Mouse (Mus musculus) brain, adult 2 months (tissue): ENCODE measurements around the gene Lonp1.

ENCODE experiments used
- DNase-seq: peaks from one replicate; pipeline ENCODE4 v3.0.0; 2011; ENCODE audit warnings: low read depth, low spot score

The Lonp1 gene

DNA sequence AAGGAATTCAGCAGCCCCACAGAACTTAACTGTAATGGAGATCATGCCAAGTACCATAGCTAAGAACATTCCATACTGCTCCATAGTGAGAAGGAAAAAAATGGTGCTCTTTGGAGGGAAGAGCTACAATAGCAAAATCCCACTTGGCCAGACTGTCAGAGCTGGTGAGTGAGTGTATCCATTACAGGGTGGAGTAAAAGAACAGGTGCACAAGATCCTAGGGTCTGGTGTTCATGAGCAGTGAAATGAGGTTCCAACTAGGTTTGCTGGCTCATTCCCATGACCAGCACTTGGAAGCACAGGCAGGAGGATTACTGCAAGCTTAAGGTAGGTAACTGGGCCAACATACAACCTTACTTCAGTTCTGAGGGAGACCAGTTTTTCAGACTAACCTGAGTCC, 34.1 kb downstream of the Lonp1 start:
- DNase-seq: no peak

DNA sequence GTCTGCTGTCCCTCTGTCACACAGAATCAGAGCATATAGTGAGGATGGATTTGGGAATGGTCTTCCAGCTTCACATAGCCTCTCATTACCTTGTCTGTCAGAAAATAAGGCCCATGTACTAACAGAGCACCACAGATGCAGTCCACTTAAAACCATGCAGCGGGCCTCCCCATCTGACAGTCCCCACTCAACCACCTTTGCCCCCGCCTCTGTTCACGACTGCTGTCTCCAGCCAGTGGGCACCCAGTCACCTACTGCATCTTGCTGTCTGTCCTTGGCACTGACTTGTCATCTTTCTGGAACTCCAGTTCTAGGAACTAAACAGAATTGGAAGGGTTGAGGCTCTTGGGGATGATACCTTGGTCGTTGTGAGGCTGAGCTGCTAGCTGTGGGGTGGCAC, 37.8 kb downstream of the Lonp1 start:
- no peak for DNase-seq

DNA sequence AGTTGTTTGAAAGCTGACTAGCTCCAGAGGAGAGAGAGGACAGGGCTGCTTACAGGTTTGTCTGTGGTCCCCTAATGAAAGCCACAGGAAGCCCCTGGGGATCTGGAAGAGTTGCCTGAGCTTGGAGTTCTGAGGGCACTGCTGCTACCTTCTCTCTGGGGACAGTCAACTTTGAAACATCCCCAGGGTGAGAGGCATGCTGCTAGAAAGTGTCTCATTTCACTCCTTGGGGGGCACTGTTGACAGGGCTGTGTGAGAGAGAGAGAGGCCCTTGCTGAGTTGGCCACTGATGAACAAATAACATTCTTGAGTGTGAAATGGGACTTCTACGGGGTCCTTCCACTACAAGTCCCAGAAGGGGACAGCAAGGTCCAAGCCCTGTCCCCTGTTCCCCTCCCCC, 38.9 kb downstream of the Lonp1 start:
- DNase-seq: no peak

DNA sequence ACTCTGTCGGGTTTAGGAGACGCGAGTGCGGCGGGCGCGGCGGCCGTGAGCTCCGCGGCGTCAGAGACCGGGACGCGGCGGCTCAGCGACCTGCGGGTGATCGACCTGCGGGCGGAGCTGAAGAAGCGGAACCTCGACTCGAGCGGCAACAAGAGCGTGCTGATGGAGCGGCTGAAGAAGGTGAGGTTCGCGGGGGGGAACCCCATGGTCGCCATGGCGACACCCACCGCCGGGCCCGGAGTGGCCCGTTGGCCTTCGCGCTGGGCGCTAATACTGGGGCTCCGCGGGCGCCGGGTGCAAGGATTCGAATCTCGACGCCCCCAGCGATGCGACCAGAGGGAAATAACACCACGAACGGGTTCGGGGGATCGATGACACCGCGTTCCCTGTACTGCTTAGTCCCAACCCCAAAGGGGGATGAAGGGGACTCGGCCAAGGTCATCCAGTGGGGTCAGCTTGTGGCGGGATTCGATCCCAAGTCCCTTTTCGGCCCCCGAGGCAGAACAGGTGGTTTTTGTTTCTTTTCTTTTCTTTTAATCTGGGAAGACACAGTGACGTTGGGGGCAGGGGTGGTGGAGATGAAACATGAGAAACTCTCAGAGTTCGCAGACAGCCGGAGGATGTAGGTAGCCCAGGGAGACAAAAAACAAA, 41.4 kb downstream of the Lonp1 start:
- DNase-seq: peak; percentile 55

DNA sequence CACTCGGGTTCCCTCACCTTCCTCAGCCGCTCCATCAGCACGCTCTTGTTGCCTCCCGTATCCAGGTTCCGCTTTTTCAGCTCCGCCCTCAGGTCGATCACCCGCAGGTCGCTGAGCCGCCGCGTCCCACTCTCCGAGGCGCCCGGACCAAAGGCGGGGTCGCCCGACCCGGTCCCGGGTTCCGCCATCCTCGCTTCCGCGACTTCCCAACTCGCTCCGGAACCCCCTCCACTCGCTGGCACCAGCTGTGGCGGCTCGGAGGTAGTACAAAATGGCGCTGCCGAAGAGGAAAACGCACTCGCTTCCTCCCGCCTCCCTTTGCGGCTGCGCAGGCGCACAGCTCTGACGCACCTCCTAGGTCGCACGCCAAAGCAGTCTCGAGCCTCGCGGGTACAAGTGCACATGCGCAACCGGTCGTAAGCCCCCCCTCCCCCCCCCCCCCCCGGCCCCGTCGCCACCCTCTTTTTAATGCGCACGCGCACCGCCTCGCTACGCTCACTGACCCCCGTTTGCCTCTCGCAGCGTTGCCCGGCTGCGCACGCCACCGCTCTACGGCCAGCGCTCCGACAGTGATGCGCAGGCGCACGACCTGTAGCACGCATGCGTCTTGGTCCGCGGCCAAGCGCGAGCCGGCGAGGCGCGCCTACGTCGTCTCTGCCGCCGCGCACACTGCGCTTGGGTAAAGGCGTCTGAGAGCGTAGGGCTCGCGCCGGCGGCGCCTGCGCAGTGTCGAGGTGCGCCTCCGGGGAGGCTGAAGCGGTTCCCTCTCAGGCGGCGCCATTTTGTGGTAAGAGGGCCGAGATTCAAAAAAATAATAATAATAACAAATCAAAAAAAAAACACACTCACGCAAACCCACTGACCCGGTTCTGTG, 42.2 kb downstream of the Lonp1 start, which contains the start of the genes Safb2 and Safb:
Gene Safb2, minus strand, starts transcription at position 329 of the 874 bp plus-strand sequence.
Gene Safb, plus strand, starts transcription at position 569 of the 874 bp plus-strand sequence.
- peak; percentile 100 for DNase-seq

DNA sequence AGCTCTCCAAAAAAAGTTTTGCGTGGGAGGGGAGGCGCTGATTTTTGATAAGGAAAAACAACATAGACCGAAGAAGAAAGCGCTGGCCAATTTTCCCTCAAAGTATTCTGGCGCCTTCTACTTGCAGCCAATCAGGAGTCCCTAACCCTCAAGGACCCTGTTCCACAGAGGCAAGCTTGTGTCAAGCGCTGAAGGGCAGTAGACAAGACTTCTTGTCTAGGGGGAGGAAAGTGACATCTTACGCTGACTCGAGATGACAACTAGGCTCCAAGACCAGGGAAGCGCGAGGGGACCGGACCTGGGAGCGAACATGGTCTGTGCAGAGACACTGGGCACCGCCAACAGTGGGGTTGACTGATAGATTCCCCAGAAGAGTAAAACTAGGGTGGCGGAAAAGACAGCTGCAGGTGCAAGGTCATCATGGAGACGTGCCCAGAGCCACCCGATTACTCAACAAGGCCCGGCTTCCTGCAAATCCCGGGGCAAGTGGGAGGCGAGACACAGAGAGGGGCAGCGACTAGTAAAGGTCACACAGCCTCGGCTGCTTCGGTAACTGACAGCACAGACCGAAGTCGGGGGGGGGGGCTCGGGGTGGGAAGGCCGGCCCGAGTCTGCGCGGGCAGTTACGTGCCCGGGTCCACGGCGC, 43.0 kb downstream of the Lonp1 start:
- no peak for DNase-seq

DNA sequence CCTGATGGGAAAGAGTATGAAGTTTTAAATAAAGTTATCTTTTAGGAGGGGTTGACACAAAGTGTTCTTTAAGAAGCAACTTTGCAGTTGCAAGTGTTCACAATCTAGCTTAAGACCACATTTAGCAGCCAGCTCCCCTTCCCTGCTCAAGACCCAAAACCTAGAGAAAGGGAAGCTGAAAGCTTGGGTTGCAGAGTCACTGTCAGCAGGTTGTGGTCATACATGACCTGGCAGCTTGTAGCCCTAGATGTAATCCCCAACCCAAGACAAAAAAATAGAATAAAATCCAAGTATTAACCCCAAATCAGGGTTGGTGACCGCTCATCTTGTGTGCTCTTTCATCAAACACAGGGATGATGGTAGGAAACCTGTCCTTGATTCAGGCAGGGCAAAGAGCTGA, 43.6 kb downstream of the Lonp1 start:
- DNase-seq: no peak

DNA sequence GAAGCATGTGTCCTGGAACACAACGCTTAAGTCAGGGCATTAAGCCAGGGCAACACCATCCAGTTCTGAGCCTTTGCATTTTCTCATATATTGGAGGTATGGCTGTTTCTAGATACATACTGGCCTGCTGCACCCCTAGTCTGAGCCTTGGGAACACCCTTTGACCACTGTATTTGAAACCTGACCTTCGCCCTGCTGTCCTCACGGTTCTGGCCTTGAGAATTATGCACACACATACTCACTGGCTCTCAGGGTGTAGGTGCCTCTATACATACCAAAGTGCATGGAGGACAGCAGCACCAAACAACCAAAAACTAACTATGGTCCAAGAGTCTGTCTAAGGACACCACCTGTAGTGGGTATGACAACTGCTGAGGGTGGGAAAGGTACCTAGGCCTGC, 53.7 kb downstream of the Lonp1 start:
- no peak for DNase-seq

DNA sequence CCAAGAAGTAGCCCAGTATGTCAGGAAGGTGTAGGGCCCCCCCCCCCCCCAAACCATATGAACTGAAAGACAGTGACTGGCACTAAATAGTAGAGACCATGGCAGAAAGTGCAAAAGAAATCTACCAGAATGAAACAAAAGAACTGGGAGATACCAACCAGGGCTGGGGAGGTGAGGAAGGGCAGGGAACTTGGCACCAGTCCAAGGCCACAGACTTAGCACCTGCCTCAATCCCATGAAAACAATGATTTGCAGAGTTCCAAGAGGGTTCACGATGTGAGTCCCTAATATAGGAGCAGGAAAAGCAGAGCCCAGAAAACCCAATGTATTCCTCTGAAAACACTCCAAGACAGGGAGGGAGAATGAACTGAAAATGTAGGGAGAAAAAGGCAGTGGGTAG, 54.5 kb downstream of the Lonp1 start:
- DNase-seq: peak; percentile 45

DNA sequence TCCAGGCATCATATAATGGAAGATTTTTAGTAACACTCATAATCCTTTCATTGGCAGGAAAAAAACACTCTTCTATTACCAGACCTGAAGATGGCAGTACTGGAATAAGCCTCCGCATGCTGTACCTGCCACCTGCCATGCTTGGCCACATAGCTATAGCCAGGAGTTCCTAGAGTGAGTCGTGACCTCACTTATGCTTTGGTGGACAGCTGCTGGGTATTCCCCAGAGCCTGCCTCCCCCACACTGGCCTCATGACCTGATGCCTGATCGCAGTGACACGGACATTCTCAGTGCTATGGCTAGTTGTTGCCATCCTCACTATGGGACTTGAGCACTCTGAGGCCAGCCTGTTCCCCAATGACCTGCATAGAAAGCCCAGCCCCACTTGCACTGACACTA, 56.4 kb downstream of the Lonp1 start:
- DNase-seq: no peak

DNA sequence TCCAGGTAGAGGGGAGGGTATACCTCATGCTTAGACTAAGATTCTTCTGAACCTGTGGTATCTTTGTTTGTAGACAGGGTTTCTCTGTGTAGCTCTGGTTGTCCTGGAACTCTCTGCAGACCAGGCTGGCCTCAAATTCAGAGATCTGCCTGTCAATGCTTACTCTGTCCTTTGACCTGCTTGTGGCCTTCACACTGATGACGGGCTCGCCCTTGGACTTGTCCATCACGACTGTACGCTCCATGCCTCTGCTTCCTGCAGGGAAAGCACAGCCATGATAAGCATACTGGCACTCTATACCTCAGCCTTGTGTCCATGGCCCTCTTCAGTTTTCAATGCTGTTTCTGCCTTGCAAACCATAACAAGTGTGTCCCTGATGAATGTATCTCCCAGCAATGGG, 59.3 kb downstream of the Lonp1 start:
- no peak for DNase-seq

DNA sequence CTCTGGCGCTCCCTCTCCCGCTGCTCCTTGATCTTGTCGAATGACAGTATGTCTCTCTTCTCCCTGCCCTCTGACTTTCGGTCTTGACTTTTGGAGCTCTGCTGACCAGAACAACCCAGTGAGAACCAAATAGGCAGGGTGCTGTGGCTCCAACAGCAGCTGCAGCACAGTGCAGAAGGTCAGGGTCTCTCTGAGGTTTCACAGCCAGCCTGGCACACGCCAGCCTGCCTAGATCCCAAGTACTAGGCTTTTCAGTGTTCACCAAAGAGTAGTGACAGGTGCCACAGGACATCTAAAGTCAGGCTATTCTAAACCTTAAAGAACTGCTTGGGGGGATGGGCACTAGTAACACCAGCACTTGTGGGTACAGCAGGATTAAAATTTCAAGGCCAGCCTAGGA, 59.8 kb downstream of the Lonp1 start:
- no peak for DNase-seq

DNA sequence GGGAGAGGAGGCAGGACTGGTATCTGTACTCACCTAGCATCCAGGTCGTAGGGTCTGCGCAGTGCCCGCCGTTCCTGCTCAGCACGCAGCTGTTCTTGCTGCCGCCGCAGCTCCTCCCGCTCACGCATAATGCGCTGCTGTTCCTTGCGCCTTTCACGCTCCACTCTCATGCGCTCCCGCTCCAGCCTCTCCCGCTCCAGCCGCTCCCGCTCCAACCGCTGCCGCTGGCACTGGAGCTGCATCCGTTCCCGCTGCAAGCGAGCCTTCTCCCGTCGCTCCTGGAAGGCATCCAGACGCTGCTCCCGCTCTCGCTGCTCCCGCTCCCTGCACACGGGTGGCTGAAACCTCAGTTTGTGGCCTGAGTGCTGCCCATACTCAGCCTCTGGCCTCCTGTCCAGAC, 60.4 kb downstream of the Lonp1 start:
- DNase-seq: no peak
